Mouse (Mus musculus): Measurements from ENCODE around the gene Klhl11.

Gene Klhl11

GRCm38 (mm10) chr11:100413541-100413940 lies 59.0 kb downstream of the Klhl11 start:
- no peak for DNase-seq (ENCODE audit: low spot score)
